Mouse (Mus musculus): ENCODE measurements around the gene Olfr204.
"Not testable (repeated sequence)": the region's sequence is repeated elsewhere in the genome, so short reads cannot be mapped to it uniquely, and the experiment has no call there.

Olfr204 gene

GRCm38 (mm10) chr16:59318148-59318547 lies at the start of gene Olfr204:
TSS of gene Olfr204 (minus strand) at chr16:59318248.
- no peak for DNase-seq

- no peak for DNase-seq
Observed at GRCm38 (mm10) chr16:59363893-59364292, 45.8 kb upstream of the Olfr204 start, which contains the start of gene Olfr209. TSS of gene Olfr209 (minus strand) at chr16:59363993.

GRCm38 (mm10) chr16:59349146-59349545 lies 31.1 kb upstream of the Olfr204 start, which contains the start of gene Olfr206:
TSS of gene Olfr206 (minus strand) at chr16:59349246.
- no peak for DNase-seq

GRCm38 (mm10) chr16:59331038-59331437 lies 13.0 kb upstream of the Olfr204 start, which contains the start of gene Olfr205:
TSS of gene Olfr205 (minus strand) at chr16:59331138.
- no peak for DNase-seq

- DNase-seq, result not testable (repeated sequence)
Observed at GRCm38 (mm10) chr16:59323262-59323661, 5.2 kb upstream of the Olfr204 start.

- DNase-seq, result no peak
Observed at GRCm38 (mm10) chr16:59298581-59298980, 19.5 kb downstream of the Olfr204 start, which contains the start of gene Olfr203. TSS of gene Olfr203 (plus strand) at chr16:59298881.

GRCm38 (mm10) chr16:59287576-59287975 lies 30.5 kb downstream of the Olfr204 start:
- DNase-seq, result not testable (repeated sequence)

GRCm38 (mm10) chr16:59286693-59287092 lies 31.4 kb downstream of the Olfr204 start, which contains the start of gene Olfr202:
TSS of gene Olfr202 (minus strand) at chr16:59286793.
- DNase-seq, result no peak

GRCm38 (mm10) chr16:59283476-59283875 lies 34.6 kb downstream of the Olfr204 start:
- DNase-seq, result no peak

GRCm38 (mm10) chr16:59280542-59280941 lies 37.5 kb downstream of the Olfr204 start:
- DNase-seq, result no peak

- DNase-seq, result not testable (repeated sequence)
Observed at GRCm38 (mm10) chr16:59272532-59272931, 45.5 kb downstream of the Olfr204 start, which contains the start of gene Olfr201. TSS of gene Olfr201 (minus strand) at chr16:59272632.

GRCm38 (mm10) chr16:59269097-59269496 lies 49.0 kb downstream of the Olfr204 start:
- not testable (repeated sequence) for DNase-seq
